Mouse (Mus musculus): ENCODE measurements around the gene Mtnr1a.

GRCm38 (mm10) chr8:45051236-45051635 is 17.7 kb upstream of the Mtnr1a start:
- no peak for TF ChIP-seq POLR2A (IDR thresholded peaks at IDR 0.05; ENCODE audit: insufficient read length, low read depth)
- no peak for TF ChIP-seq MAX (IDR thresholded peaks at IDR 0.05; ENCODE audit: low read depth)

Measured in myocyte (in vitro differentiated cells).